Mouse (Mus musculus): ENCODE measurements around the gene Hmg20b. TPM values are rescaled to one million over a fixed set of nuclear protein-coding genes. Genes with fewer than 3 reads are reported as not detected.

The Hmg20b gene
- total and polyA plus RNA-seq, 3 experiments = 7.9 to 39.6 (median 18.7) TPM

- TF ChIP-seq CHD2 (IDR thresholded peaks at IDR 0.05; ENCODE audit: low read length) = peak; percentile 82
- TF ChIP-seq PAX5 (IDR thresholded peaks at IDR 0.05; ENCODE audit: low read length) = no peak
- TF ChIP-seq MAFK (IDR thresholded peaks at IDR 0.05; ENCODE audit: insufficient replicate concordance, low read length) = peak; percentile 67; the same call in 1 of the 2 replicates
- TF ChIP-seq ETS1 (conservative IDR thresholded peaks at IDR 0.05; ENCODE audit: low read depth, low read length) = peak; percentile 85
- no peak for TF ChIP-seq ZC3H11A (IDR thresholded peaks at IDR 0.05; ENCODE audit: low read depth, low read length)
- no peak for TF ChIP-seq ZKSCAN1 (IDR thresholded peaks at IDR 0.05; ENCODE audit: borderline replicate concordance, low read depth, low read length)
- TF ChIP-seq MAZ (IDR thresholded peaks at IDR 0.05; ENCODE audit: low read depth, low read length) = 0 out of 2 replicates have a peak, but pooled peaks have one; percentile 30
- TF ChIP-seq UBTF (IDR thresholded peaks at IDR 0.05; ENCODE audit: low read depth, low read length) = no peak
- peak; percentile 28; the same call in 1 of the 2 replicates for TF ChIP-seq POLR2A (IDR thresholded peaks at IDR 0.05; ENCODE audit: low read depth, low read length)
- no peak for TF ChIP-seq RAD21 (IDR thresholded peaks at IDR 0.05; ENCODE audit: low read depth, low read length)
- no peak; the same call in 1 of the 2 replicates for TF ChIP-seq MAX (IDR thresholded peaks at IDR 0.05; ENCODE audit: low read length)
- TF ChIP-seq E2F4 (IDR thresholded peaks at IDR 0.05; ENCODE audit: insufficient replicate concordance, low read depth, low read length) = no peak
- TF ChIP-seq ZNF384 (IDR thresholded peaks at IDR 0.05; ENCODE audit: low read depth, low read length) = no peak
- no peak for TF ChIP-seq CHD1 (IDR thresholded peaks at IDR 0.05; ENCODE audit: low read depth, low read length)
- peak; percentile 86; the same call in 1 of the 2 replicates for TF ChIP-seq MYC (IDR thresholded peaks at IDR 0.05; ENCODE audit: low read depth, low read length)
Observed at GRCm38 (mm10) chr10:81298369-81299100, 51.7 kb downstream of the Hmg20b start (continued).

- dilution Hi-C loops (cut with MboI; ENCODE audit: extremely low pct_ligation_motif_present, extremely low pct_unique_long_range_greater_than_20kb, low sequenced_read_pairs) (no loop called here), in situ Hi-C loops (cut with MboI; ENCODE audit: low pct_ligation_motif_present, low pct_unique_long_range_greater_than_20kb, low sequenced_read_pairs) (no loop called here)
- Histone ChIP-seq H3K27me3 (replicated peaks) (no peaks in the 10 kb centered on the region), H3K79me2 (replicated peaks; ENCODE audit: control insufficient read depth, extremely low read depth, insufficient read depth, poor library complexity, severe bottlenecking) (peaks cover 73% of the 10 kb centered on the region), H3K36me3 (replicated peaks in 1 of 2; ENCODE audit: control insufficient read depth in 1 of 2, insufficient read depth in 1 of 2, low read length in 1 of 2) (peaks cover 0 to 29% of the 10 kb centered on the region in 2 experiments), H3K9ac (ENCODE audit: insufficient read depth, low read depth) (peak overlapping the region; percentile 35), H3K4me2 (ENCODE audit: insufficient read depth, low read depth, poor library complexity, severe bottlenecking) (peak overlapping the region; percentile 77), H3K27ac (ENCODE audit: insufficient read depth, low read depth) (peak overlapping the region; percentile 87), H3K4me1 (ENCODE audit: control insufficient read depth in 1 of 2, insufficient read depth in 2 of 2) (peaks cover 68 to 92% of the 10 kb centered on the region in 2 experiments), H3K9me3 (replicated peaks; ENCODE audit: low read length) (no peaks in the 10 kb centered on the region), H3K4me3 (replicated peaks in 1 of 3; ENCODE audit: low read depth in 2 of 3, low read length in 2 of 3, poor library complexity in 1 of 3) (peak overlapping the region in 2 of 3 experiments; percentile 22 to 33)
- TF ChIP-seq MAZ (IDR thresholded peaks at IDR 0.05; ENCODE audit: low read depth, low read length) = no peak
- no peak for TF ChIP-seq CHD1 (IDR thresholded peaks at IDR 0.05; ENCODE audit: low read depth, low read length)
- no peak for TF ChIP-seq POLR2AphosphoS2 (IDR thresholded peaks at IDR 0.05; ENCODE audit: low read depth, low read length)
- TF ChIP-seq CTCF (conservative IDR thresholded peaks at IDR 0.05 in 1 of 2, IDR thresholded peaks at IDR 0.05 in 1 of 2; ENCODE audit: low read depth in 2 of 2, low read length in 2 of 2) = no peak
- peak; percentile 0; the same call in 1 of the 2 replicates for TF ChIP-seq NELFE (IDR thresholded peaks at IDR 0.05; ENCODE audit: low read depth, low read length)
- TF ChIP-seq MAX (IDR thresholded peaks at IDR 0.05; ENCODE audit: low read length) = 0 out of 2 replicates have a peak, but pooled peaks have one; percentile 17
- TF ChIP-seq EP300 (IDR thresholded peaks at IDR 0.05; ENCODE audit: low read length) = no peak; the same call in 1 of the 2 replicates
- no peak for TF ChIP-seq IRF4 (IDR thresholded peaks at IDR 0.05; ENCODE audit: low read depth, low read length)
- peak; percentile 14; the same call in 1 of the 2 replicates for TF ChIP-seq NRF1 (IDR thresholded peaks at IDR 0.05; ENCODE audit: low read depth, low read length)
- TF ChIP-seq CHD2 (IDR thresholded peaks at IDR 0.05; ENCODE audit: low read length) = no peak
- TF ChIP-seq GABPA (IDR thresholded peaks at IDR 0.05; ENCODE audit: insufficient replicate concordance, low read depth, low read length) = no peak
- no peak for TF ChIP-seq MEF2A (IDR thresholded peaks at IDR 0.05; ENCODE audit: borderline replicate concordance, low read depth, low read length)
- TF ChIP-seq RCOR1 (conservative IDR thresholded peaks at IDR 0.05; ENCODE audit: low read depth, low read length) = no peak
- peak; percentile 31; the same call in 1 of the 2 replicates for TF ChIP-seq POLR2A (IDR thresholded peaks at IDR 0.05; ENCODE audit: low read depth, low read length)
- TF ChIP-seq BHLHE40 (IDR thresholded peaks at IDR 0.05; ENCODE audit: low read depth, low read length) = no peak; the same call in 1 of the 2 replicates
- TF ChIP-seq E2F4 (IDR thresholded peaks at IDR 0.05; ENCODE audit: insufficient replicate concordance, low read depth, low read length) = no peak
- no peak for TF ChIP-seq ZNF384 (IDR thresholded peaks at IDR 0.05; ENCODE audit: low read depth, low read length)
- no peak for TF ChIP-seq MXI1 (IDR thresholded peaks at IDR 0.05; ENCODE audit: low read depth, low read length)
- DNase-seq (ENCODE audit: extremely low read depth) = no peak
Observed at GRCm38 (mm10) chr10:81297845-81298244, 52.4 kb downstream of the Hmg20b start.
